25 mouse cellular contexts compared by ENCODE assay signal in the genomic region with DNA sequence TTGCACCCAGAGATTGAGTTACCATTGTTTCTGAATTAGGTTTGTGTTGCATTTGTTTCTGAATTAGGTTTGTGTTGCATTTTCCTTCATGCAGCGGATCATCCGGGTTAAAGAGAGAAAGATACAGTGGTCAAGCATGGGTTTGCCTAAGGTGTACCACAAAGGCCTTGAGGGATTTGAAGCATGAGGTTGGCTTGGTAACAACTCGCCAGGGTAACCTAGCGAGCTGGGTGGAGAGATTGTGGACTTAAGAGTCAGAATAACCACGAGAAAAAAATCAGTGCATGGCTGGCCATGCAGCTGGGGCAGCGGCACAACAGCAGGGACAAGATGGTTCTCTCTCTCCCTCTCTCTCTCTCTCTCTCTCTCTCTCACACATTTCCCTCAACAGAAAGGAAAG. TPM values are rescaled to one million over a fixed set of nuclear protein-coding genes. Genes with fewer than 3 reads are reported as not detected.
DNase-seq lines count a peak whose midpoint lies in the region; ATAC-seq and TF ChIP-seq lines count a peak whose summit lies in the region.
"Had no signal": no experiment of that assay in that cellular context is flagged by ENCODE, and none has a peak within 500 bp of the region (broad histone marks: within the 10 kb centered on the region; RNA-seq: fewer than 3 reads in every experiment).

No protein-coding gene starts in this region.

- no peaks in the 10 kb centered on the region for H3K27me3 ChIP-seq in stomach, embryonic 14.5 days (ENCODE audit: control insufficient read depth, insufficient read depth, low read length)
- no peaks in the 10 kb centered on the region for H3K27me3 ChIP-seq in stomach, postnatal 0 days (ENCODE audit: control insufficient read depth, insufficient read depth, low read length)
- no peaks in the 10 kb centered on the region for H3K27me3 ChIP-seq in stomach, embryonic 15.5 days (replicated peaks)
- H3K27me3 ChIP-seq: CH12.LX; embryonic facial prominence, embryonic 12.5 days; forebrain, embryonic 13.5 days; forebrain, embryonic 15.5 days had no signal

- in situ Hi-C loops in ES-E14 (cut with MboI; ENCODE audit: low sequenced_read_pairs in 2 of 2, unreplicated experiment in 2 of 2) = no loop called here

- 79% methylated on average over 6 of the region's 6 CpGs for WGBS in stomach, embryonic 14.5 days
- 65% methylated on average over 6 of the region's 6 CpGs for WGBS in stomach, postnatal 0 days
- 81% methylated on average over 6 of the region's 6 CpGs for WGBS in stomach, embryonic 15.5 days

- ATAC-seq in stomach, embryonic 14.5 days (ENCODE audit: insufficient number of reproducible peaks, insufficient read depth, low FRiP score, low read depth) = no peak
- ATAC-seq in stomach, postnatal 0 days (ENCODE audit: low FRiP score, low TSS enrichment) = no peak
- ATAC-seq in stomach, embryonic 15.5 days (ENCODE audit: insufficient read depth, low FRiP score, low read depth) = no peak
- ATAC-seq: CD4-positive, CD25-positive, alpha-beta regulatory T cell, adult 4 months; forebrain, embryonic 13.5 days; forebrain, embryonic 15.5 days; forebrain, postnatal 0 days had no signal

- H3K4me1 ChIP-seq in stomach, embryonic 14.5 days (ENCODE audit: control insufficient read depth, insufficient read depth, low read length) = no peaks in the 10 kb centered on the region
- no peaks in the 10 kb centered on the region for H3K4me1 ChIP-seq in stomach, postnatal 0 days (replicated peaks; ENCODE audit: control insufficient read depth, insufficient read depth)
- H3K4me1 ChIP-seq in ES-E14 (ENCODE audit: control insufficient read depth in 2 of 2, insufficient read depth in 2 of 2, low read length in 2 of 2, poor library complexity in 1 of 2) = peaks cover 0 to 4% of the 10 kb centered on the region in 2 experiments; a peak in 2 of 4 replicates
- no peaks in the 10 kb centered on the region for H3K4me1 ChIP-seq in stomach, embryonic 15.5 days
- H3K4me1 ChIP-seq: embryonic facial prominence, embryonic 10.5 days; embryonic facial prominence, embryonic 12.5 days; forebrain, embryonic 13.5 days; forebrain, embryonic 15.5 days had no signal

- no peak for TF ChIP-seq CTCF in stomach, postnatal 0 days (IDR thresholded peaks at IDR 0.05; ENCODE audit: low read depth)

- H3K36me3 ChIP-seq in stomach, embryonic 14.5 days (ENCODE audit: control insufficient read depth, insufficient read depth, low read length) = no peaks in the 10 kb centered on the region
- no peaks in the 10 kb centered on the region for H3K36me3 ChIP-seq in stomach, postnatal 0 days (ENCODE audit: control insufficient read depth, insufficient read depth, low read length)
- H3K36me3 ChIP-seq in ES-E14 (ENCODE audit: control insufficient read depth, insufficient read depth, low read length, poor library complexity, severe bottlenecking) = peaks cover 6% of the 10 kb centered on the region
- H3K36me3 ChIP-seq in stomach, embryonic 15.5 days = no peaks in the 10 kb centered on the region
- H3K36me3 ChIP-seq: embryonic facial prominence, embryonic 10.5 days; embryonic facial prominence, embryonic 12.5 days; forebrain, embryonic 15.5 days had no signal

- no peak overlapping the region for H3K9ac ChIP-seq in stomach, embryonic 14.5 days (replicated peaks; ENCODE audit: low read depth, low read length)
- H3K9ac ChIP-seq in stomach, postnatal 0 days (ENCODE audit: low read length) = no peak overlapping the region
- H3K9ac ChIP-seq in ES-E14 (ENCODE audit: insufficient read depth, low read depth, low read length, poor library complexity, severe bottlenecking) = peak overlapping the region; percentile 78
- H3K9ac ChIP-seq in stomach, embryonic 15.5 days = no peak overlapping the region
- H3K9ac ChIP-seq: embryonic facial prominence, embryonic 12.5 days; forebrain, embryonic 13.5 days; forebrain, embryonic 15.5 days; forebrain, postnatal 0 days had no signal

- no peak for TF ChIP-seq EP300 in stomach, postnatal 0 days (optimal IDR thresholded peaks at IDR 0.05)

- no peak overlapping the region for H3K4me2 ChIP-seq in stomach, embryonic 14.5 days (replicated peaks; ENCODE audit: low read depth, low read length)
- no peak overlapping the region for H3K4me2 ChIP-seq in stomach, postnatal 0 days (replicated peaks; ENCODE audit: low read depth)
- H3K4me2 ChIP-seq in stomach, embryonic 15.5 days = no peak overlapping the region
- H3K4me2 ChIP-seq: embryonic facial prominence, embryonic 12.5 days; forebrain, embryonic 13.5 days; forebrain, embryonic 15.5 days had no signal

- no peak overlapping the region for H3K4me3 ChIP-seq in stomach, embryonic 14.5 days (ENCODE audit: low read depth, low read length)
- H3K4me3 ChIP-seq in stomach, postnatal 0 days (ENCODE audit: low read depth, low read length) = no peak overlapping the region
- H3K4me3 ChIP-seq in ES-E14 (ENCODE audit: insufficient read depth in 1 of 2, low read depth in 1 of 2, low read length in 2 of 2, poor library complexity in 1 of 2, severe bottlenecking in 1 of 2) = peak overlapping the region; percentile 46 to 76
- H3K4me3 ChIP-seq in stomach, embryonic 15.5 days (replicated peaks) = no peak overlapping the region
- H3K4me3 ChIP-seq: embryonic facial prominence, embryonic 10.5 days; embryonic facial prominence, embryonic 12.5 days; forebrain, embryonic 13.5 days; forebrain, embryonic 15.5 days had no signal

- H3K9me3 ChIP-seq in stomach, embryonic 14.5 days (ENCODE audit: control insufficient read depth, low read depth, low read length) = no peaks in the 10 kb centered on the region
- no peaks in the 10 kb centered on the region for H3K9me3 ChIP-seq in stomach, postnatal 0 days (ENCODE audit: control insufficient read depth, low read length)
- H3K9me3 ChIP-seq in ES-E14 (ENCODE audit: control insufficient read depth, insufficient read depth, low read depth, low read length) = 0 out of 2 replicates have a peak, but pooled peaks cover 2% of the 10 kb centered on the region
- H3K9me3 ChIP-seq in stomach, embryonic 15.5 days = no peaks in the 10 kb centered on the region
- H3K9me3 ChIP-seq: embryonic facial prominence, embryonic 10.5 days; embryonic facial prominence, embryonic 12.5 days; forebrain, embryonic 13.5 days; forebrain, embryonic 15.5 days had no signal

- peak overlapping the region; percentile 44; the same call in 1 of the 2 replicates for H3K27ac ChIP-seq in stomach, embryonic 14.5 days (ENCODE audit: low read length)
- no peak overlapping the region for H3K27ac ChIP-seq in stomach, postnatal 0 days (replicated peaks)
- no peak overlapping the region; the same call in 1 of the 2 replicates for H3K27ac ChIP-seq in ES-E14 (ENCODE audit: insufficient read depth, low read depth, low read length, poor library complexity, severe bottlenecking)
- peak overlapping the region; percentile 11; the same call in 1 of the 2 replicates for H3K27ac ChIP-seq in stomach, embryonic 15.5 days
- H3K27ac ChIP-seq: embryonic facial prominence, embryonic 10.5 days; embryonic facial prominence, embryonic 12.5 days; forebrain, embryonic 13.5 days; forebrain, embryonic 15.5 days had no signal

- DNase-seq in stomach, postnatal 0 days (ENCODE audit: low spot score) = no peak
- DNase-seq in ES-E14 (ENCODE audit: low read depth, low spot score) (no peak), ZHBTc4 (ENCODE audit: low read depth, low spot score) (peak; percentile 56), adipocyte (ENCODE audit: low spot score) (no peak)
- DNase-seq in kidney, postnatal 25 days = no peak
- DNase-seq in adrenal gland, postnatal 14 days = no peak
- DNase-seq: adrenal gland, adult 8-10 months; adrenal gland, postnatal 25 days; B cell, adult 2 months; cerebellum, adult 11 months; cerebellum, adult 18-20 months; cerebellum, adult 8-10 months; cerebellum, adult 9-11 months; cerebellum, postnatal 14 days; cerebellum, postnatal 36 days; forebrain, postnatal 0 days had no signal

TF ChIP-seq in ES-E14, 5 proteins besides CTCF, POLR2A, EP300 and RAD21:
- TF ChIP-seq HCFC1 (IDR thresholded peaks at IDR 0.05; ENCODE audit: borderline replicate concordance, insufficient read depth, low read length) = no peak
- TF ChIP-seq MAFK (IDR thresholded peaks at IDR 0.05; ENCODE audit: insufficient read depth, low read depth, low read length) = no peak
- TF ChIP-seq ZC3H11A (IDR thresholded peaks at IDR 0.05; ENCODE audit: borderline replicate concordance, low read depth, low read length) = no peak
- TF ChIP-seq ZNF384 (IDR thresholded peaks at IDR 0.05; ENCODE audit: low read depth, low read length) = no peak
- no peak for TF ChIP-seq CHD2 (IDR thresholded peaks at IDR 0.05; ENCODE audit: low read depth, low read length)
TF ChIP-seq in ES-E14: peak in this region for 0.

RNA-seq across cellular contexts. Expression of gene Plcb4, which starts 12.2 kb away (rescaled TPM):
- polyA plus RNA-seq in stomach, embryonic 14.5 days (2014; fragmentation: Nextera tagmentation; extraction: Ambion mirVana) = 45.9 and 51.4 TPM in 2 replicates
- 12.9 and 14.4 TPM in 2 replicates for polyA plus RNA-seq in stomach, postnatal 0 days (2015; fragmentation: Nextera tagmentation; extraction: Ambion mirVana)
- 24.0 and 31.6 TPM in 2 replicates for total RNA-seq in ES-E14 (2012; rRNA removed)
- 24.7 and 29.3 TPM in 2 replicates for polyA plus RNA-seq in stomach, embryonic 15.5 days (2015; fragmentation: Nextera tagmentation; extraction: Ambion mirVana)
- total RNA-seq in adrenal gland, postnatal 14 days (2021) = 42.5 and 58.3 TPM in 2 replicates
- total RNA-seq: CH12.LX, MEL had no signal

Comparison
In these comparisons a context has a peak if more than half of its experiments do, and no peak if none do; other contexts are left out.
1. H3K27ac ChIP-seq: peak in stomach, embryonic 14.5 days (single experiment) and stomach, embryonic 15.5 days (single experiment); none in stomach, postnatal 0 days (single experiment) and ES-E14 (single experiment).
2. H3K4me3 ChIP-seq: peak in ES-E14 (2 of 2); none in stomach, embryonic 14.5 days (single experiment), stomach, postnatal 0 days (single experiment) and stomach, embryonic 15.5 days (single experiment).